Mouse (Mus musculus): ENCODE data around the gene Nckap5. TPM values are rescaled to one million over a fixed set of nuclear protein-coding genes. Genes with fewer than 3 reads are reported as not detected.
A peak's percentile ranks its signal among the peaks of the same experiment; 100 is the strongest.

Gene Nckap5
- polyA plus RNA-seq, 1 experiment from 2014 or later = 17.8 TPM

- Histone ChIP-seq H3K27me3 (no peaks in the 10 kb centered on the region), H3K9me3 (no peaks in the 10 kb centered on the region), H3K4me2 (replicated peaks) (no peak overlapping the region), H3K36me3 (no peaks in the 10 kb centered on the region), H3K9ac (replicated peaks) (no peak overlapping the region), H3K27ac (replicated peaks) (no peak overlapping the region), H3K4me1 (no peaks in the 10 kb centered on the region), H3K4me3 (no peak overlapping the region)
- ATAC-seq (ENCODE audit: low FRiP score, low read depth) = no peak
- WGBS = 83% methylated on average over 5 of the region's 5 CpGs
These were observed 565.7 kb downstream of the Nckap5 start for GRCm38 (mm10) chr1:126264931-126265330.

GRCm38 (mm10) chr1:126254364-126254763 is 576.2 kb downstream of the Nckap5 start:
- Histone ChIP-seq H3K27me3 (no peaks in the 10 kb centered on the region), H3K27ac (replicated peaks) (no peak overlapping the region), H3K36me3 (no peaks in the 10 kb centered on the region), H3K9ac (replicated peaks) (no peak overlapping the region), H3K4me2 (replicated peaks) (no peak overlapping the region), H3K4me3 (no peak overlapping the region), H3K9me3 (no peaks in the 10 kb centered on the region), H3K4me1 (no peaks in the 10 kb centered on the region)
- WGBS = 85% methylated on average over 5 of the region's 5 CpGs
- ATAC-seq (ENCODE audit: low FRiP score, low read depth) = no peak

GRCm38 (mm10) chr1:126253934-126254333 is 576.7 kb downstream of the Nckap5 start:
- 91% methylated on average over 7 of the region's 7 CpGs for WGBS
- Histone ChIP-seq H3K27ac (replicated peaks) (no peak overlapping the region), H3K4me1 (no peaks in the 10 kb centered on the region), H3K4me2 (replicated peaks) (no peak overlapping the region), H3K9ac (replicated peaks) (no peak overlapping the region), H3K9me3 (no peaks in the 10 kb centered on the region), H3K4me3 (no peak overlapping the region), H3K27me3 (no peaks in the 10 kb centered on the region), H3K36me3 (no peaks in the 10 kb centered on the region)
- ATAC-seq (ENCODE audit: low FRiP score, low read depth) = no peak

- 92% methylated on average over 4 of the region's 4 CpGs for WGBS
- H3K4me2 ChIP-seq (replicated peaks) = no peak overlapping the region
- no peaks in the 10 kb centered on the region for H3K27me3 ChIP-seq
- ATAC-seq (ENCODE audit: low FRiP score, low read depth) = no peak
- H3K4me3 ChIP-seq = no peak overlapping the region
- no peaks in the 10 kb centered on the region for H3K36me3 ChIP-seq
- no peaks in the 10 kb centered on the region for H3K9me3 ChIP-seq
- no peak overlapping the region for H3K9ac ChIP-seq (replicated peaks)
- no peaks in the 10 kb centered on the region for H3K4me1 ChIP-seq
- H3K27ac ChIP-seq (replicated peaks) = no peak overlapping the region
These were observed 597.4 kb downstream of the Nckap5 start for GRCm38 (mm10) chr1:126233196-126233595.

- no peak for ATAC-seq (ENCODE audit: low FRiP score, low read depth)
- H3K9ac ChIP-seq (replicated peaks) = no peak overlapping the region
- H3K27ac ChIP-seq (replicated peaks) = no peak overlapping the region
- no peaks in the 10 kb centered on the region for H3K27me3 ChIP-seq
- WGBS = 80% methylated on average over 9 of the region's 9 CpGs
- no peak overlapping the region for H3K4me3 ChIP-seq
- H3K4me1 ChIP-seq = no peaks in the 10 kb centered on the region
- H3K9me3 ChIP-seq = no peaks in the 10 kb centered on the region
- no peak overlapping the region for H3K4me2 ChIP-seq (replicated peaks)
- H3K36me3 ChIP-seq = no peaks in the 10 kb centered on the region
These were observed 599.4 kb downstream of the Nckap5 start for GRCm38 (mm10) chr1:126231199-126231598.

- 87% methylated on average over 6 of the region's 6 CpGs for WGBS
- no peak for ATAC-seq (ENCODE audit: low FRiP score, low read depth)
These were observed 620.4 kb downstream of the Nckap5 start for GRCm38 (mm10) chr1:126210212-126210611.

GRCm38 (mm10) chr1:126209743-126210142 is 620.9 kb downstream of the Nckap5 start:
- 90% methylated on average over 5 of the region's 5 CpGs for WGBS
- Histone ChIP-seq H3K9me3 (no peaks in the 10 kb centered on the region), H3K4me3 (no peak overlapping the region), H3K9ac (replicated peaks) (no peak overlapping the region), H3K4me2 (replicated peaks) (no peak overlapping the region), H3K27ac (replicated peaks) (no peak overlapping the region), H3K27me3 (no peaks in the 10 kb centered on the region), H3K36me3 (no peaks in the 10 kb centered on the region), H3K4me1 (peaks cover 4% of the 10 kb centered on the region; the same call in 1 of the 2 replicates)
- no peak for ATAC-seq (ENCODE audit: low FRiP score, low read depth)

More at GRCm38 (mm10) chr1:126210212-126210611, 620.4 kb downstream of the Nckap5 start:
- H3K36me3 ChIP-seq = no peaks in the 10 kb centered on the region
- no peaks in the 10 kb centered on the region for H3K27me3 ChIP-seq
- no peak overlapping the region for H3K4me3 ChIP-seq
- no peaks in the 10 kb centered on the region for H3K9me3 ChIP-seq
- no peak overlapping the region for H3K4me2 ChIP-seq (replicated peaks)
- no peak overlapping the region for H3K27ac ChIP-seq (replicated peaks)
- peaks cover 4% of the 10 kb centered on the region; the same call in 1 of the 2 replicates for H3K4me1 ChIP-seq
- no peak overlapping the region for H3K9ac ChIP-seq (replicated peaks)

GRCm38 (mm10) chr1:126209131-126209530 is 621.5 kb downstream of the Nckap5 start:
- Histone ChIP-seq H3K27ac (replicated peaks) (no peak overlapping the region), H3K27me3 (no peaks in the 10 kb centered on the region), H3K4me1 (peaks cover 4% of the 10 kb centered on the region; the same call in 1 of the 2 replicates), H3K9me3 (no peaks in the 10 kb centered on the region), H3K4me2 (replicated peaks) (no peak overlapping the region), H3K4me3 (no peak overlapping the region), H3K36me3 (no peaks in the 10 kb centered on the region), H3K9ac (replicated peaks) (no peak overlapping the region)
- 80% methylated on average over 7 of the region's 7 CpGs for WGBS
- no peak for ATAC-seq (ENCODE audit: low FRiP score, low read depth)

- no peak overlapping the region for H3K4me3 ChIP-seq
- no peaks in the 10 kb centered on the region for H3K27me3 ChIP-seq
- no peaks in the 10 kb centered on the region for H3K9me3 ChIP-seq
- no peak overlapping the region for H3K4me2 ChIP-seq (replicated peaks)
- no peaks in the 10 kb centered on the region for H3K36me3 ChIP-seq
- ATAC-seq (ENCODE audit: low FRiP score, low read depth) = no peak
- H3K9ac ChIP-seq (replicated peaks) = no peak overlapping the region
- H3K4me1 ChIP-seq = no peaks in the 10 kb centered on the region
- H3K27ac ChIP-seq (replicated peaks) = no peak overlapping the region
These were observed 633.7 kb downstream of the Nckap5 start for GRCm38 (mm10) chr1:126196937-126197336.

GRCm38 (mm10) chr1:126190353-126190752 is 640.2 kb downstream of the Nckap5 start:
- Histone ChIP-seq H3K9ac (replicated peaks) (no peak overlapping the region), H3K9me3 (no peaks in the 10 kb centered on the region), H3K27ac (replicated peaks) (no peak overlapping the region), H3K4me2 (replicated peaks) (no peak overlapping the region), H3K4me1 (no peaks in the 10 kb centered on the region), H3K4me3 (no peak overlapping the region), H3K36me3 (no peaks in the 10 kb centered on the region), H3K27me3 (no peaks in the 10 kb centered on the region)
- 84% methylated on average over 4 of the region's 4 CpGs for WGBS
- ATAC-seq (ENCODE audit: low FRiP score, low read depth) = no peak

- no peaks in the 10 kb centered on the region for H3K36me3 ChIP-seq
- H3K4me2 ChIP-seq (replicated peaks) = no peak overlapping the region
- no peaks in the 10 kb centered on the region for H3K9me3 ChIP-seq
- 88% methylated on average over 7 of the region's 7 CpGs for WGBS
- ATAC-seq (ENCODE audit: low FRiP score, low read depth) = no peak
- no peak overlapping the region for H3K4me3 ChIP-seq
- H3K27me3 ChIP-seq = no peaks in the 10 kb centered on the region
- no peaks in the 10 kb centered on the region for H3K4me1 ChIP-seq
- H3K9ac ChIP-seq (replicated peaks) = no peak overlapping the region
- H3K27ac ChIP-seq (replicated peaks) = no peak overlapping the region
These were observed 646.8 kb downstream of the Nckap5 start for GRCm38 (mm10) chr1:126183751-126184150.

GRCm38 (mm10) chr1:126168579-126168978 is 662.0 kb downstream of the Nckap5 start:
- peak; percentile 53 for ATAC-seq (ENCODE audit: low FRiP score, low read depth)
- Histone ChIP-seq H3K9me3 (no peaks in the 10 kb centered on the region), H3K4me3 (no peak overlapping the region), H3K36me3 (no peaks in the 10 kb centered on the region), H3K27me3 (no peaks in the 10 kb centered on the region), H3K9ac (replicated peaks) (no peak overlapping the region), H3K27ac (replicated peaks) (peak overlapping the region; percentile 40; the same call in 1 of the 2 replicates), H3K4me1 (peaks cover 12% of the 10 kb centered on the region), H3K4me2 (replicated peaks) (no peak overlapping the region)
- WGBS = 32% methylated on average over 1 of the region's 1 CpGs

GRCm38 (mm10) chr1:126168131-126168530 is 662.5 kb downstream of the Nckap5 start:
- no peak overlapping the region for H3K4me2 ChIP-seq (replicated peaks)
- peak; percentile 69 for ATAC-seq (ENCODE audit: low FRiP score, low read depth)
- 19% methylated on average over 2 of the region's 2 CpGs for WGBS
- no peaks in the 10 kb centered on the region for H3K36me3 ChIP-seq
- no peaks in the 10 kb centered on the region for H3K9me3 ChIP-seq
- H3K4me3 ChIP-seq = no peak overlapping the region
- H3K4me1 ChIP-seq = peaks cover 12% of the 10 kb centered on the region
- no peak overlapping the region for H3K9ac ChIP-seq (replicated peaks)
- H3K27ac ChIP-seq (replicated peaks) = peak overlapping the region; percentile 49; the same call in 1 of the 2 replicates
- H3K27me3 ChIP-seq = no peaks in the 10 kb centered on the region
